Mouse (Mus musculus) right cerebral cortex, postnatal 25 days (tissue): Measurements from ENCODE around the gene Slc35g3.

Experiments used
- DNase-seq: peaks from one replicate; pipeline ENCODE4 v3.0.0; 2022

Slc35g3 gene

DNA sequence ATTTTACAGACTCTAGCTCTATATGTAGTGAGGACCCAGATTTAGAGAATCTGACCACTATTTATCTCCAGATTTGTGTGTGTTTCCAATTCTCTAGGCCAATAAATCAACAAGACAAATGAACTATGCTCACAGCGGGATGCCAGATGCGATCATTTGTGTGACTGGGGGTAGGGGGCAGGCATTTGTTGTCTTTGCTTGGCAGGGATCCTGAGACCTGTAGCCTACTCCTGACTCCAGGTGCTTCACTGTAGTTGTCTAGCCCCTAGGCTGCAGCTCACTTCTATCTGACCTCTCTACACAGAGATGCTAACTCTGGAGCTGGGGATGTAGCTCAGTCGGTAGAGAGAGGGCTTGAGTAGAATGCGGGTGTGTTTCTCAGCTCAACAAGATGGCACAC is 20.1 kb upstream of the Slc35g3 start:
- DNase-seq = peak; percentile 3

DNA sequence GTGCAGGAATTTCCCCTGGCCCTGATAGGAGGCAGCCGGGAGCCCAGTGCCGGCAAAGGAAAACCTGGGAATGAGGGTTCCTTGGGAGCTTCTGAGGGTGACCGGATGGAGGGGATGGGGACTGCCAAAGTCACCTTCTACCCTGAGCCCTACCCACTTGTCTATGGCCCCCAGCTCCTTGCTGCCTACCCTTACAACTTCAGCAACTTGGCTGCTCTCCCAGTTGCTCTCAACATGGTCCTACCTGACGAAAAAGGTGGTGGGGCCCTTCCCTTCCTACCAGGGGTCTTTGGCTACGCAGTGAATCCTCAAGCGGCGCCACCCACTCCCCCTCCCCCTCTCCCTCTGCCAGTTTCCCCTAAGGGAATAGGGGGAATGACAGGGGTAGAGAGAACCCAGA is 17.2 kb upstream of the Slc35g3 start:
- no peak for DNase-seq

DNA sequence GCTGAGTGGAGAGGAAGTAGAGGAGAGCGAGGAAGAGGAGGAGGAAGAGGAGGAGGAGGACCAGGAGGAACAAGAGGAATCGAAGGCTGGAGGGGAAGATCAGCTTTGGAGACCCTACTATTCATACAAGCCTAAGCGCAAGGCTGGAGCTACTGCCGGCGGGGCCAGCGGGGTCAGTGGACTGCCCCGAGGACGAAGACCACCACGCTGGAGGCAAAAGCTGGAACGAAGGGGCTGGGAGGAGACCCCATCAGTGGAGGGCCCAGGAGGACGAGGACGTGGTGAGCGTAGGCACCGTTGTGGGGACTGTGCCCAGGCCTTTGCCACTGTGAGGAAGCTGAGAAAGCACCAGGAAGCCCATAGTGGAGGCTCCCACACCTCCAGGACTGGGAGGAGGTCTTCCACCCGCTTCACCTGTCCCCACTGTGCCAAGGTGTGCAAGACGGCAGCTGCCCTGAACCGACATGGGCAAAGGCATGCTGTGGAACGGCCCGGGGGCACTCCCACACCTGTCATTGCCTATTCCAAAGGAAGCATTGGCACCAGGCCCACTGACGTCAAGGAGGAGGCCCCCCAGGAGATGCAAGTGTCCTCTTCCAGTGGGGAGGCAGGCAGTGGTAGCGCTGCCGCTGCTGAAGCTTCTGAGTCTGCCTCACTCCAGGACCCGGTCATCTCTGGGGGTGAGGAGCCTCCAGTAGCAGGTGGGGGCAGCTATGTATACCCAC is 16.7 kb upstream of the Slc35g3 start:
- no peak for DNase-seq

DNA sequence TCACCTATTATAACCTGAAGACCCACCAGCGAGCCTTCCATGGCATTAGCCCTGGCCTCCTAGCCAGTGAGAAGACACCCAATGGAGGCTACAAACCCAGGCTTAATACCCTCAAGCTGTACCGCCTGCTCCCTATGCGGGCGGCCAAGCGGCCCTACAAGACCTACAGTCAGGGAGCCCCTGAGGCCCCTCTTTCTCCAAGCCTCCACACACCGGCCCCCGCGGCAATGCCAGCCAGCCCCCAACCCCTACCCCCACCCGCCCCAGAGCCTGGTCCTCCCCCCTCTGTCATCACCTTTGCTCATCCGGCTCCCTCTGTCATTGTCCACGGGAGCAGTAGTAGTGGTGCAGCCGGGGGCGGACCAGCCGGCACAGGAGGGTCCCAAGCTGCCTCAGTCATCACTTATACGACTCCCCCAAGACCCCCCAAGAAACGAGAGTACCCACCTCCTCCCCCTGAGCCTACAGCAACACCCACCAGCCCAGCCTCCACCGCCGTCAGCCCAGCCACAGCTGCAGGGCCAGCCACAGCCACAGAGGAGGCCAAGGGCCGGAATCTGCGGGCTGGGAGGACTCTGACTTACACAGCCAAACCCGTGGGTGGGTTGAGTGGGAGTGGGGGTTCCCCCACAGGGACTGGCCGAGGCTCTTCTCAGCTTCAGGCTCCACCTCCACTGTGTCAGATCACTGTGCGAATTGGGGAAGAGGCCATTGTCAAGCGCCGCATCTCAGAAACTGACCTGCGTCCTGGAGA is 15.9 kb upstream of the Slc35g3 start:
- DNase-seq = no peak

DNA sequence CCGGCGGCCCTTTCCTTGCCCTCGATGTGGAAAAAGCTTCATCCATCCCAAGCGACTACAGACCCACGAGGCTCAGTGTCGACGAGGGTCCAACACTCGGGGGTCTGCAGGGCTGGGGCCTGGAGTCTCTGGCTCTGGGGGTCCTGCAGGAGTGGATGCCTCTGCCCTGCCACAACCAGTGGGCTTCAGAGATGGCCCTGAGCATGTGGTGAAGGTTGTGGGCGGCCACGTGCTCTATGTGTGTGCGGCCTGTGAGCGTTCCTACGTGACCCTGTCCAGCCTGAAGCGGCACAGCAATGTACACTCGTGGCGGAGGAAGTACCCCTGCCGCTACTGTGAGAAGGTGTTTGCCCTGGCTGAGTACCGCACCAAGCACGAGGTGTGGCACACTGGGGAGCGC is 14.7 kb upstream of the Slc35g3 start:
- no peak for DNase-seq

DNA sequence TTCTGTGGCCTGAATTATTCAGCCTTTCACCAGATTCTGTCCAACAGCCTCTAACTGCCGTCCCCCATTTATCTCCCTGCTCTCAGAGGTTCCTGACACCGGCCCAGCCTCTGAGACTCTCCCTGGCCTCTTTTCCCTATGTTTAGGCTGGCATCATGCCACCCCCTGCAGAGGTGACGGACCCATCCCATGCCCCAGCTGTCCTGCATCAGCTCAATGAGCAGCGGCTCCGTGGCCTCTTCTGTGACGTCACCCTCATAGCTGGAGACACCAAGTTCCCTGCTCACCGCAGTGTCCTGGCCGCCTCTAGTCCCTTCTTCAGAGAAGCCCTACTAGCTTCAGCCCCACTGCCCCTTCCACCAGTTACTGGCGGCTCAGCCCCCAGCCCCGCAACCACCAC is 13.9 kb upstream of the Slc35g3 start:
- no peak for DNase-seq

DNA sequence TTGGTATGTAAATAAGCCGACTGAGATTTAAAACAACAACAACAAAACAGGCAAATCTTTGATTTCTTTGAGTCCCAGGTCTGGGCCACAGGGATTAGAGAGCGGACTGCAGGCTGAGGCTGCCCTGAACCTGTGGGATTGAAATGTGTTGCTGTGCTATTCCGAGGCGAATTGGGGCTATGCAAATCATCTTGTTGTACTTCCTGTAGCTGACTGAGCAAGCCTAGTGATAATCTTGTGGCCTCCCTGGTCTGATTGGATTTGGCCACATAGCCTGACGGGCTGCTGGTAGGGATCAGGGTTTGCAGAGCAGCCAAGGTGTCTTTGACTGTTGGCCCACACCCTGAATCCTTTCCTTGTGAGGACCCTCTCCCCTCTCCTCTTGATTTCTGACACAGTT is 13.2 kb upstream of the Slc35g3 start:
- DNase-seq = no peak

DNA sequence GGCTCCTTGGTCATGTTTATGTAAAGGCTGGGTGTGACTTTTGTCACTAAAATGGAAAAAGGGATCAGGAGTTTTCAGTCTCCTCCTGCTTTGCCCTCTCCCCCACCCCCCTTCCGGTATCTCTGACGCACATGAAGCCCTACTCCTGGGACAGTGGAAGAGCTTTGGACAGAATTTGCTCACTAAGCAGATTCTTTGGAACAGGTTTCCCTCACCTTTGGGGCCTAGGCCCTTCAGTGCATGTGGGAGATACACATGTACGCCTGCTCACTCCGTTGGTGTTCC is 5.8 kb upstream of the Slc35g3 start:
- DNase-seq = no peak

DNA sequence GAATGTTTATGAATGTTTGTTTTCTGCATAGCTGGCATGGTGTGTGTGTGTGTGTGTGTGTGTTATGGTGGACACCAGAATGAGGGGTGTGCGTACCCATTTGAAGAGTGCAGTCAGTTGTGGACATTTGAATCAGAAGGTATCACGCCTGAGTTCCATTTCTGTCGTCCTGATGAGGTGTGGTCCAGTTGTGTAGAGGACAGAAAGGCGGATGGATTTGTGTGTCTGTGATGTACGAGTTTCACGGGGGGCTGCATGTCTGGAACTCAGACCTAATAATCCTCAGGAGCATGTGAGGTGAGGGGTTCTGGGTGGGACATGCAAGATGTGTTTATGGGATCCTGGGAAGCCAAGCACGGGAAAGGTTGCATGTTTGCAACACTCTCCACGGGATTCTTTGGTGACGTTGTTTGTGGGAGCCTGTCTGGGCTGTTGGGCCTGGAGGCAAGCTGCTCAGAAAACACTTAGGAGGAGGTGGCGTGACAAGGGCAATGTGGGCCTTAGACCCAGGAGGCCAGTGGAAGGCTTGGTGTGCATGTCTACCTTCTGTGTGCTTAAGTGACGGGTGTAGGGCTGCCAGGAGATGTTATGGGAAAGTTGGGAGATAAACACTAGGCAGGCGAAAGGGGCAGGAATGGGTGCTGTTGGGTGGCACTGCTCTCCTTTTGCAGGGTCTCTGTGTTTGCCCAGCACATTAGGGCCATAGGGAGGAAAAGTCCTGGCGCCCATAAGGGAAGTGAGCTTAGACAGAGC is 5.3 kb upstream of the Slc35g3 start:
- no peak for DNase-seq

DNA sequence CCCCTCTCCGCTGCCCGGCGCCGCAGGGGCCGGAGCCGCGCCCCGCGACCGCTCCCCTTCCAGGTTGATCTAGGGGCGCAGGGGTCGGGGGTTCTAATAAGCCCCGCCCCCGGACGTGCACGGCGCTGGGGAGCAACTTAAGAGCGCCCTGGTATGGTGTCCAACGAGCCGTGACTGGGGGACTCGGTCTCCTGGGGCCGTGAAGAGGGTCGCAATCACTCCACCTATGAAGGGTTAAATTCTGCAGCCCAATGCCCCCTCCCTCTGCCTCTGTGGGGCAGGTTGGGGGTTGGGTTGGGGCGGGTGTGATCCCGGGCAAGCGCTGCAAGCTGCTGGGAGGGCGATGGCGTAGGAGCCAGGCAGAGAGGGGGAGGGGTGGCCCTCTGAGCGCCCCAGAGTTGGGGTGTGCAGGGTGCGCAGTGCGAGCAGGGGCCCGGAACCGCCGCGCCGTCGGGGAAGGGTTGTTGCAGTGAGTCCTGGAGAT is 4.4 kb upstream of the Slc35g3 start:
- peak; percentile 72 for DNase-seq

DNA sequence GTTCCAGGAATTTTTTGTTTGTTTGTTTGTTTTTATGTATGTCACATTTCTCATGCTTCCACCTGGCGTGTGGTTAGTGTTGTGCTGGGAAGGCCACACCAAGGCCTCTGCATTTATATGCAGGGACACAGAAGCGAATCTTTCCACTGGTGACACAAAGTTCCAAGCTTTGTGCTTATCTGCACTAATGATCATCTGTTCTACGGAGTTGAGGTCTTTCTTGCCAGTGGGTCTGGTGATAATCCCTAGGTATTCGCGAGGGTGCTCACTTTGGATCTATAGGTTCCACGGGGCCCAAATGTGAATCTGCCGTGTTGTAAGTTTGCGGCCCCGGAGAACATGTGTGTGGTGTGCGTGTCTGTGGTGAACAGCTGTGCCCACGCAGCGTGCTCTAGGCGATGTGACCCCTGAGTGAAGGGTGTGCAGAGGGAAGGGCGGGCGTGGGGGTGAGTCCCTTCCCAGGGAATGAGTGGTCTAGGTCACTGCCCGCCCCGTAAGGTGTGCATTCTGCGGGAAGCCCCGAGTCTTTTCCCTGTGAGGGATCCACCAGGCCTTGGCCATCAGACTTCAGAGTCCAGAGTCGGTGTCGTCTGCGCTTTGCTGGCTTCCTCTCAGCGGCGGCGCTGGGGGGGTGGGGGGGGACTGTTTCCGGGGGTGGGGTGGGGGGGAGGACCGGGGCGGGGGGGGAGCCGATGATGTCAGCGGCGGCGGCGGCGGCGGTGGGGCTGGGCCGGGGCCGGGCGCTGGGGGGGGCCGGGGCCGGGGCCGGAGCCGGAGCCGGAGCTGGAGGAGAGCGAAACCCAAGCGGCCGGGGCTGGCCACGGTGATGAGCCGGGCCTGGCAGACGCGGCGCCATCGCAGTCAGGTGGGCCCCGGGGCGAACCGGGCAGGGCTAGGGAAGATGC is 3.7 kb upstream of the Slc35g3 start, which contains the start of gene Zbtb4:
Zbtb4 (plus strand) TSS at position 692 of the 905 bp plus-strand sequence.
- no peak for DNase-seq

DNA sequence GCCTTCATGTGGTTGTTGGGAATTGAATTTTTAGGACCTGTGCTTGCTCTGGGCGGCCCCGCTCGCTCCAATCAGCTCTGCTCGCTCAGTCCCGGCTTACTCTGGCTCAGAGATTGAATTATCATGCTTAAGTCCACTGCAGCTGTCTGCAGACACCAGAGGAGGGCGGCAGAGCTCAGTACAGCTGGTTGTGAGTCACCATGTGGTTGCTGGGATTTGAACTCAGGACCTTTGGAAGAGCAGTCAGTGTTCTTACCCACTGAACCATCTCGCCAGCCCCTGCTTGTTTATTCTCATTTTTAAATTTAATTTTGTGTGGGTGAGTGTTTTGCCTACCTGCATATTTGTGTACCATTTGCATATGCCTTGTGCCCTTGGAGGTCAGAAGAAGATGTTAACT is 1.8 kb upstream of the Slc35g3 start:
- DNase-seq = no peak

DNA sequence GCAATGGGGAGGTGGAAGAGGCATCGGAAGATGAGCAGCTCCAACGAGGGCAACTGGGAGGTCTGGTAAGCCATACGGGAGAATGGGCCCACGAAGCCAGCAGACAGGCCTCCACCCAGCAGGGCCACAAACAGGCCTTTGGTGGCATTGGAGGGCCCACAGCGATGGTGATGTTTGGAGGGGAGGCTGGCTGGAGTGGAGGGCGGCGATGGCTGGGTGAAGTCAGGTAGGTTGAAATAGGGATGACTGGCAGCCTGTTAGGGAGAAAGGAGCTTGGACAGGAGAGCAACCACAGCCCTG is 917 bp downstream of the Slc35g3 start:
- DNase-seq = no peak

DNA sequence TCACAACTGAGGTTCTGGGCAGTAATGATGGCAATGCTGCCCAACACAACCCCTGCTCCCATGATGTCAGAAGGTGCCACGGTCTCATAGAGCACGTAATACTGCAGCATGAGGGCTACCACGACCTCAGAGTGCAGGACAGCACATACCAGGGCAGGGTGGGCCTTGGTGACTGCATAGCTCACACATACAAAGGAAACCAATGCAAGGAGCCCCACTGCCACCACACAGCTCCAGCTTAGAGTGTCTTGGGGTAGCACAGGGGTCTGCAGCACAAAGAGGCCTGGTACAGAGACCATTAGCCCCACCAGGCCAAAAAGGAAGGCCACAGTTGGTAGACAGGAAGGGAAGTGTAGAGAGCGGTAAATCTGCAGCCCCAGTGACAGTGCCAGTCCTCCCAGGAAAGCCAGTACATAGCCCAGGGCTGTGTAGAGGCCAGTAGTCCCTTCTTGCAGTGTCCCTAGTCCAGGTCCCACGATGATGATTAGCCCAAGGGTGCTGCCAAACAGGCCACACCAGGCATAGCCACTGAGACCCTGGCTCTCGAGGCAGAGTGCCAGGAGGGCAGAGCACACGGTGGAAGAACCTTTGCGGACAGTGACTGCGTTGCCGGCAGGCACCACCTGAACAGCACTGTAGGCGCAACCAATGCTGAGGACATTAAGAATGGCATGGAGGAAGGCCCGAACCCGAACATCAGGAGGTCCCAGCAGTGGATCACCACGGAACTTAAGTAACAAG is 1.4 kb downstream of the Slc35g3 start:
- DNase-seq = no peak

DNA sequence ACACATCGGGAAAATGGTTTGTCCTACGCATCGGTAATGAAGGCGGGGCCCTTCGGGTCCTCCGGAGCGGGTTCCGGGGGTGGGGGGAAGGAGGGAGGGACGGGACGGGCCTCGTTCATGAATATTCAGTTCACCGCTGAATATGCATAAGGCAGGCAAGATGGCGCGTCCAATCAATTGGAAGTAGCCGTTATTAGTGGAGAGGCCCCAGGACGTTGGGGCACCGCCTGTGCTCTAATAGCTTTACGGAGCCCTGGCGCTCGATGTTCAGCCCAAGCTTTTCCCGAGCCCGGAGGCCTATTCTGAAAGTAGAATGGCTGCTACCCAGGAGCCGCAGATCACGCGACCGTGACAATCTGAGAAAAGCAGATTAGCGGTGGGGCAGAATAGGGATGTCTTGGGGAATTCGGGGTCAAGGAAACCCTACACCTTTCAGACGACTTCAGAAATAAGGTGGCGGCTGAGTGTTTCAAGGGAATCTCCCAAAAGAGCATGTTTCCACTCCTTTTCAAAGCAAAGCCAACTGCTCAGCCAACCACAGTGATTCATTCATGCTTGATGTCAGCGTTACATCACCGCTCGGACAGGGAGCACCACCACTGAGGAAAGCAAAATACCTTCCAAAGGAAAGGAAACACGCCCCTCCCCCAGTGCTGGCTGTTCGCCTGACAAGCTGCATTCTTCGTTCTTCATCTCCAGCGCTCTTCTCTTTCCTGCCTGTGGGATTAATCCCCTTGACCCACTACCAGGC is 2.6 kb downstream of the Slc35g3 start:
- DNase-seq = peak; percentile 81

DNA sequence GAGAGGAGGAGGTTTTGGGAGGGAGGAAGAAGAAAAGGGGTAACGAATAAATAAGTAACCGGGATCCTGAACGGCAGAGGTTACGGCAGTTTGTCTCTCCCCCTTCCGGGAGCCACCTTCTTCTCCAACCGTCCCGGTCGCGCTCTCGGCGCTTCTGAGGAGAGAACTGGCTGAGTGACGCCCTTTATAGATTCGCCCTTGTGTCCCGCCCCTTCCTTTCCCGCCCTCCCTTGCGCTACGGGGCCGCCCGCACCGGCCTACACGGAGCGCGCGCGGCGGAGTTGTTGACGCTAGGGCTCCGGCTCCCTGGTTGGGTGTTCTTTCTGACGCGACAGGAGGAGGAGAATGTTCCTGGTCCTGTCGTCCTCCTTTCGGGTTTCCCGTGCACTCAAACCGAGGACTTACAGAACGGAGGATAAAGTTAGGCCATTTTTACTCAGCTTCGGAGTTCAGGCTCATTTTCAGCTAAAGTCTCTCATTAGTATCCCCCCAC is 3.2 kb downstream of the Slc35g3 start, which contains the start of gene Polr2a:
Polr2a (minus strand) TSS at position 160 of the 493 bp plus-strand sequence.
- DNase-seq = peak; percentile 97

DNA sequence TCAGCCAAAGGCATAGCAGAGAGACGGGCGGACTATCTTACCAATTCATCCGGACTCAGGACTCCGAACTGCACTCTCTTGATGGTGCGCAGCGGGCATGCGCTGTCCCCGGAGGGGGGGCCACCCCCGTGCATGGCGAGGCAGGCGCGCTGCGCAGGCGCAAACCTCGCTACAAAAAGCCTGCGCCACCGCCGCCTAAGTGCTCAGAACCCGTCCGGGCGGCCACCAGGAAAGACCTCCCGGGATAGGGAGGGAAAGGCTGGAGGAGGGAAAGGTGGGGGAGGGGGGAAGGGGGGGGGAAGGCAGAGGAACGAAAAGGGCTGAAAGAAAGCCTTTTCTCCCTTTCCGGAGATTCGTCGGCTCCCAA is 3.7 kb downstream of the Slc35g3 start:
- DNase-seq = peak; percentile 98

DNA sequence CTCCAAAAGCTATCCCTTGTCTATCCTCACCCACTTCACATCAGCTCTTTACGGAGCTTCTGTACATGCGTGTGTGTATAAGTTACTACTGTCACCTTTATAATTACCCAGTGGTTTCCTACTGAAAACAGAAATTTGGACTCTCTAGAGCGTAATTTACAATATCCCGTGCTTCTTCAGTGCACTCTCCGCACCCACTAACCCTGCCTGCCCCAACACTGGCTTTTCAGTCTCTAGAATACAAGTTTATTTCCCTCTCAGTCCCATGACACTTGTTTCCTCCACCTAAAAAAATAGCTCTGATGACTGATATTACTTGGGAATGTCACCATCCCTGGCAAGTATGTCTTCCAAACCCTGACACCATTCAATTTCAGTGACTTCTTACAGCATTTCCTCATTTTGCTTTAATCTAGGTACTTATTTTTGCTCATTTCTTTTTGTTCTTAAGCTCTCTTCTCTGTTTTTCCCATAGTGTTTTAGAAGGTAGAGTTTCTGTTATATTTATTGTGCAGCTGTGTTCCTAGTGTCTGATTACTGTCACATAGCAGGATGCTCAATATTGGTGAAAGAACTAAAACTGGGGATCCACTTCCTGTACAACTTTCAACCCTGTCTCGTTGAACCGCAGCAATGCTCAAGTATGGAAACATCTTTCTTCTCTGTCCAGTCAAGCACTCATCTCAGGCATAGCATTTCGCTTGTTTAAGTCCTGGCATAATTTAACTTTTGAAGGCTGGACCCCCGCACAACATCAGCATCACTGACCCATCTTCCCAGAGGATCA is 4.3 kb downstream of the Slc35g3 start:
- no peak for DNase-seq

DNA sequence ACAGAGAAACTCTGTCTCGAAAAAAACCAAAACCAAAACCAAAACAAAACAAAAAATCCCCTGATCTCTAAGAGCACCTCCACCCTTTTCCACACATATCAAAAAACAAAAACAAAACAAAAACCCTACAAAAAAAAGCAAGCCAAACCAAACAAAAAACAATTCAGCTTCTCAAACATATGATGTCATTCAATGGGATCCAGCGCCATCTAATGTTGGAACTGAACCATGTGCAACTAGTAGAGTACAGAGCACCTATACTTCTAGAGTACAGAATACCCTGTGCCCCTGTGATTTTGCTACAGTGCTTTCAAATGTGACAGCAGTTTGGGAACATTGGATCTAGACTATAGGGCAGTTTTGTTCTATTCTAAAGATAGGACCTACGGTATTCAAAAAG is 7.1 kb downstream of the Slc35g3 start:
- no peak for DNase-seq

DNA sequence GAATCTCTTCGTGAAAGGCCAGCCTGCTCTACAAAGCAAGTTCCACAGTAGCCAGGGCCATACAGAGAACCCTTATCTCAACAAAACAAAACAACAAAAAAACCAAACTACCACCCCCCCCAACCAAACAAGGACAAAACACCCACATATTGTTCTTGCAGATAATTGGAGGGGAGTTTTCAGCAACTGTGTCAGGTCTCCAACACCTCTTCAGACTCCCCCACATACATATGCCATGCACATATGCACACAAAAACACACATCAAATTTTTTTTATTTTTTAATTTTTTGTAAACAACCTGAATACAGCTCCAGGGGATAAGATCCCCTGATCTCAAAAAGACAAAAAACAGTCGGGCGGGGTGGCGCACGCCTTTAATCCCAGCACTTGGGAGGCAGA is 7.5 kb downstream of the Slc35g3 start:
- DNase-seq = no peak
